Mouse (Mus musculus) stomach, postnatal 0 days (tissue): Measurements from ENCODE around the gene Proser1.

Experiments used
- CTCF ChIP-seq: IDR thresholded peaks from 2 replicates; pipeline ENCODE4 v1.5.1; 2016; ENCODE audit warnings: antibody characterized with exemption, low read depth, mild to moderate bottlenecking, moderate library complexity
- EP300 ChIP-seq: optimal IDR thresholded peaks from 2 replicates; pipeline ENCODE3; 2016; ENCODE audit warnings: antibody characterized with exemption

- TF ChIP-seq CTCF (no peak), EP300 (no peak)
Observed at GRCm38 (mm10) chr3:53421656-53422055, 41.8 kb upstream of the Proser1 start.
